Mouse (Mus musculus) telencephalon, adult 2 months (tissue): ENCODE data around the gene Gm20547.
"Not testable (repeated sequence)": the region's sequence is repeated elsewhere in the genome, so short reads cannot be mapped to it uniquely, and the experiment has no call there.

Source experiments
- DNase-seq: peaks from one replicate; pipeline ENCODE4 v3.0.0-alpha.2; 2011; ENCODE audit warnings: low read depth, low spot score

Gene Gm20547

DNA sequence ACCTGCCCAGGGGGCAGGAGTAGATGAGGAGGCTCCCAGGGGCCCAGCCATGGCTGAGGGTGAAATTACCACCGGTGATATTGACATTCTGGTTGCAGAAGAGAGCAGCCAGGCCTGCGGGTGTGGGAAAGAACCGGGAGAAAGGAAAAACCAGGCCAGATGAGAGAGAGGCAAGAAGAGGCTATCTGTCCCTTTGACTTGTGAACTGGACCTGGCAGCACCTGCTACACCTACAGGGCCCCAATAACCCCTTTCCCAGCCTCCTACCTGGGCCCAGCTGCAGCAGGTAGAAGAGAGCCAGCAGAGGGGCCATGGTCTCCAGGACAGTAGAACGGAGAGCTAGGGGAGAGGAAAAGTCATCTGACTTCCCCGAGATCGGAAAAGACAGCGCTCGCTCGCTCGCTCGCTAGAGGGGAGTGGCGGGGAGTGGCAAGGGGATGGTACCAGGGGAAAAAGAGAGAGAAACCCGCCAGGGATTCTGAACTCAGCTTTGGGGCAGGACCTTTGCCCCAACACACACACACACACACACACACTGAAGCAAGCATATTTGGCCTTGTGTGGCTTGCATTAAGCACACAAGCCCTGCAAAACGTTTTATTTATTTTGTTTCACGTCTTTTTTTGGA is at the start of gene Gm20547:
Gene Gm20547 (minus strand): TSS at position 360 of the 628 bp plus-strand sequence.
- no peak for DNase-seq

GRCm38 (mm10) chr17:34931061-34931734 is 49.4 kb upstream of the Gm20547 start, which contains the start of gene Neu1:
Gene Neu1, plus strand, starts transcription at chr17:34931253.
- DNase-seq, result peak; percentile 97

DNA sequence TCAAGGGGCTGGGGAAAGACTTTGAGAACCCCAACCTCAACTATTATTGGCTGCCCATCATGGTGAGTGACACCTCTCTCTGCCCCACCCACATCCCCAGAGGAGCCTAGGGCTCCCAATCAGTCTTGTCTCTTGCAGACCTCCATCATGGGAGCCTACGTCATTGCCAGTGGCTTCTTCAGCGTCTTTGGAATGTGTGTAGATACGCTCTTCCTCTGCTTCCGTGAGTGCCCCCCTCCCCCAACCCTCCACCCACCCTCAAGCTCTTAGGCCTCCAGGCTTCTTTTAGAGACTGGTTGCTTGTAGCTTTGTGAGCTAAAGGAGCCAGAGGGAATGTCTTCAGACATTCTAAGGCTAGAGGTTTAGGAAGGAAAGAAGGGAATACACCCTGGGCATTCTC is 47.0 kb upstream of the Gm20547 start:
- DNase-seq, result no peak

DNA sequence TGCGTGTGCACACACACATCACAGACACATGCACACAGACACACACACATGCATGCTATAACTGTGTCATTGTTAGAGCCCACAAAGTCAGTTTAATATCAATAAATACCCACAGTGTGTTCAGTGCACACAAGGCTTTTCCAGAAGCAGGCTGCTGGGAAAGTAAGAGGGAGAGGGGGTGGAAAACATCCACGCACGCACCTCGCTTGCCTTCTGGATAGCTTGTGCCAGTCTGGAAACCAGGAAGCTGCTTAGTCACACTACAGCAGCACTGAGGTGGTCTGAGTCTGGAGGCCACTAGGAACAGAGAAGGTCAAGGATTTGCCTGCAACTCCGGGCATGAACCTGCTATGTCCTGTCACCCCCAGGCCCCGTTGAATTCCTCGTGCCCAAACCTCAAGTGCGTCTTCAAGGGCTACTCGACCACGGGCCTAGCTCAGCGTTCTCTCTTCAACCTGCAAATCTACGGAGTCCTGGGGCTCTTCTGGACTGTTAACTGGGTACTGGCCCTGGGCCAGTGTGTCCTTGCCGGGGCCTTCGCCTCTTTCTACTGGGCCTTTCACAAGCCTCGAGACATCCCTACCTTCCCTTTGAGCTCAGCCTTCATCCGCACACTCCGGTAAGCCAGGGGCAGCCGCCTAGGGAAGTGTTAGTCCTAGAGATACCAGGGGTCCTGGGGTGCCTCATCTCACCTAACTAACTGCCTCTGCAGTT is 45.6 kb upstream of the Gm20547 start:
- DNase-seq, result peak; percentile 35

GRCm38 (mm10) chr17:34924258-34924657 is 42.4 kb upstream of the Gm20547 start:
- DNase-seq, result no peak

- no peak for DNase-seq
Observed at GRCm38 (mm10) chr17:34922939-34923338, 41.1 kb upstream of the Gm20547 start.

DNA sequence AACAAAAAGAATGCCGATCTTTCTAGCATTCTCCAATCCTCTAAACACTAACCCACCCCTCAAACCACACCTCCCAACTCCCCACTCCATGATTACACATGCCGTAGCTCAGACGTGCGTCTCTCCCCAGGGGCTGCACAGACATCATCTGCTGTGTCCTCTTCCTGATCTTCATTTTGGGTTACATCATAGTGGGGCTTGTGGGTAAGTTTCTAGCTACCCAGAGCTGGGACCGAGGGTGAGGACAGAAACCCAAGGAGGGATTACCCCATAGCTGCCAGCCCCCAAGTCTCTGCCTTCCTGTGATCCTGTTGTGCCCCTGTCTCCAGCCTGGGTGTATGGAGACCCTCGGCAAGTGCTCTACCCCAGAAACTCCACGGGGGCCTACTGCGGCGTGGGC is 35.3 kb upstream of the Gm20547 start:
- no peak for DNase-seq

- no peak for DNase-seq
Observed at GRCm38 (mm10) chr17:34916316-34916715, 34.5 kb upstream of the Gm20547 start.

DNA sequence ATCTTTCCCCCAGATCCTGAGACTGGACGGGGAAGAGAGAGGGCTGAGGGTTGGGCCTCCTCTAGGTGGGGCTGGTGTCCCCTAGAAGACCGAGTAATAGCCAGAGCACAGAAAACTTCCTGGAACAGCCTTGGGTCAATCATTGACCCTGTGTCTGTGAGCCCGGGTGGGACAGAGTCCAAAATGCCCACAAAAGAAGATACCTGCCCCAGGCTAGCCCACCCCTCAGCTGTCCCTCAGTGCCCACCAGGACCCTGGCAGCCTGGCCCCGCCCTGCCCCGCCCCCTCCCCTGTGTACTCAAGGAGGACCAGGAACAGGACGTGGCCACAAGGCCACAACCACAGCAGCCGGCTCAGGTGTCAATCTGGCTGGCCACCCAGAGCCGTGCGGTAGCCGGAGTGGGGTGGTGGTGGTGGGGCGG is 33.6 kb upstream of the Gm20547 start:
- DNase-seq, result no peak

- no peak for DNase-seq
Observed at GRCm38 (mm10) chr17:34913930-34914665, 32.3 kb upstream of the Gm20547 start, which contains the start of gene Slc44a4. Gene Slc44a4, plus strand, starts transcription at chr17:34914466.

DNA sequence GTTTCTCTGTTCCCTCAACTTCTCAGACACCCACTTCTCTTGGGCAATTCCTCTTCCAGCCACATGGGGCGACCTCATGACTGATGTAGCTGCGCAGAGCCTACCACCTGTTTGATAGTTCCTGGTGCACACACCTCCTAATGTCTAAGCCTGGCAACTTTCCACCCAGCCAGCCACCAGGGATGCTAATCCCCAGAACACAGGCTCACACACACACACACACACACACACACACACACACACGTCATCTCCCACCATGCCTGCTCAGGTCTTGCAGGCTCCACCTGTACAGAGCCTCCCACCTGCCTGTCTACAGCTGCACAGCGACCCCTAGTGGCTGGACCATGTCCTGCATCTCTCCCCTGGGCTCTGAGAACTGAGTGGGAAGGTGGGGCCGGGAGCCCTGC is 30.1 kb upstream of the Gm20547 start:
- DNase-seq, result peak; percentile 33

- DNase-seq, result no peak
Observed at GRCm38 (mm10) chr17:34910982-34911381, 29.1 kb upstream of the Gm20547 start.

DNA sequence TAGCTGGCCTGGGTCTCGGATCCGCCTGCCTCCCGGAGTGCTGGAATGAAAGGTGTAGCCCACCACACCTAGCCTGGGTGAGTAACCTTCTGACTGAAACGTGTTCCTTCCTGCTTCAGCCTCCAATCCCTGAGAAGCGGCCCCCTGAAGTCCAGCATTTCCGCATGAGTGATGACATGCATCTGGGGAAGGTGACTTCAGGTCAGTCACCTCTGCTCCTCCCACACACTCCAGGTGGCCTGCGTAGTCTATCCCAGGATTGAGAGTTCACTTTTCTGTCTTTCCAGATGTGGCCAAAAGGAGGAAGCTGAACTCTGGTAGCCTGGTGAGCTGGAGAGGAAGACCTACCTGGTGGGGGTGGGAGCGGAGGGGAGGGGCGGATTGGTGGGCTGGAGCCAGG is 21.1 kb upstream of the Gm20547 start:
- no peak for DNase-seq

GRCm38 (mm10) chr17:34901948-34902347 is 20.1 kb upstream of the Gm20547 start:
- DNase-seq, result not testable (repeated sequence)

DNA sequence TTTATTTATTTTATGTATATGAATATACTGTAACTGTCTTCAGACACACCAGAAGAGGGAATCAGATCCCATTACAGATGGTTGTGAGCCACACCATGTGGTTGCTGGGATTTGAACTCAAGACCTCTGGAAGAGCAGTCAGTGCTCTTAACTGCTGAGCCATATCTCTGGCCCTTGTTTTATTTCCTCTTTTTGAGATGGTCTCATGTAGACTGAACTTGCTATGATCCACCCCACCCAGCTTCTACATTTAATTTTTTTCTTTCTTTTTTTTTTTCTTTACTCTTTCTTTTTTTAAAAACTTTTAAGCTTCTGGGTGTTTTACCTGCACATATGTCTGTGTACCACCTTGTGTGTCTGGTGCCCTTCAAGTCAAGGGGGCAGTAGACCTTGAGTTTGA is 19.0 kb upstream of the Gm20547 start:
- DNase-seq, result not testable (repeated sequence)

DNA sequence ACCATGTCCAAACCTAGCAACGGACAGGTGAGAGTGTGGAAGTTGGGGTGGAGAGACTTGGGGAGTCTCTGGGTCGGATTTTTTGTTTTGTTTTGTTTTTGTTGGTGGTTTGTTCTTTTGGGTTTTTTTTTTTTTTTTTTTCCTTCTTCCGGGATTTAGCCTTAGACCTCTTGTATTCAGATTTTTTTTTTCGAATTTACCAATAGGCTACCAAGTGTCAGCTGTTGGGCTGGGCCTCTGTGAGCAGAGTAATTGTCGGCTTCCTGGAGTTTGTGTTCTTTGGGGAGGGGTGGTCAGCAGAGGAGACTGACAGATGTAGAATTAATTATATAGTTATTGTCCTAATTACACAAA is 18.0 kb upstream of the Gm20547 start:
- no peak for DNase-seq

- no peak for DNase-seq
Observed at GRCm38 (mm10) chr17:34899053-34899889, 17.4 kb upstream of the Gm20547 start.

DNA sequence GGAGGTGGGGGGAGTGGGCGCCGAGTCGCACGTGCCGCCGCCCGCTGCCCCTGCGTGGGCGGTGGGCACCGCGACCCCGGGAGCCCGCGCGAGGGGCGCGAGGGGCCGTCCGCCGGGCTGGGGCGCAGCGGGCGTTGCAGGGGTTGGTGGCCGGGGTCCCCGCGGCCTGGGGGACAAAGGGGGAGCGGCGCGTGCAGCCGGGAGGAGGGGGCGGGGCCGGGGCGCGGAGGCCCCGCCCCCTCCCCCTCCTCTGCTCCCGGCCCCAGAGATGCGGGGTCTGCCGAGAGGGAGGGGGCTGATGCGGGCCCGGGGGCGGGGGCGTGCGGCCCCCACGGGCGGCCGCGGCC is 16.8 kb upstream of the Gm20547 start:
- no peak for DNase-seq

- DNase-seq, result peak; percentile 48
Observed at GRCm38 (mm10) chr17:34898160-34898586, 16.3 kb upstream of the Gm20547 start, which contains the start of the genes C2 and Ehmt2. Gene C2, minus strand, starts transcription at chr17:34898265. Gene Ehmt2, plus strand, starts transcription at chr17:34898469.

DNA sequence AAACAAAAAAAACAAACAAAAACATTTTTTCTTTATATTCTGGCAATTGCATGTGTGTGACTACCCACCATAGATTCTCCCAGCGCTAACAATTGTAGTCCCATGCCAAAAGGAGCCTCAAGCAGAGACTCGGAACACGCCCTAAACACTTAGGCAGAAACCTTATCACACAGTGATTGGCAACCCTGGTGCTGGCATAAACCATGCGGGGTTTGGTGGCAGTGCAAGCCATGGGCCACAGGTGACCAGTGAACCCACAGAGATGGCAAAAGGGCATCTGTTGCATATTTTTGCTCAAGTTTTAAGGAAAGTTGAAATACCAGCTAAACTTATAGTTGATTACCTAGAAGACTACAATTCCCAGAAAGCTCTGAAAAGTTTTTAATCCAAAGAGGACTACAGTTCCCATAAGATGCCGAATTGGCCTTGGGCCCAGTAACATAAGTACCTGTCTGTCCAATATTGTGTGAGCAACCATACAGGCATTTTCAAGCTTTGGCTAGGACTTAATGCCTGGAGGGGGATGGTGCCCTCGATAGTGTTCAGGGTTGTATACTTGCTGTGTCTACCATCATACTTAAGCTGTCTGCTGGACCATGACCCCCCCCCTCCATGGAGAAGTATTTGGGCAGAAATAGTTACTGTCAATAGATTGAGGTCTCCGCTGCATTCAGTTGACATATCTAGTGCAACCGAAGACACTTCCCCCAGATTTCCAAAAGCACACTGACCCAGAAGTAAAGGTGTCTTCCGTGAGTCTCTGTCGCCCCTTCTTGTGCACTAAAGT is 15.7 kb upstream of the Gm20547 start:
- DNase-seq, result peak; percentile 81
